Mouse (Mus musculus): ENCODE data around the gene Cdh22. TPM values are rescaled to one million over a fixed set of nuclear protein-coding genes. Genes with fewer than 3 reads are reported as not detected.

Gene Cdh22
- polyA plus RNA-seq, 1 experiment from 2014 or later = not detected

GRCm38 (mm10) chr2:165129189-165129588, 105.5 kb downstream of the Cdh22 start:
- 53% methylated on average over 4 of the region's 4 CpGs for WGBS (ENCODE audit: insufficient replicate concordance)

DNA sequence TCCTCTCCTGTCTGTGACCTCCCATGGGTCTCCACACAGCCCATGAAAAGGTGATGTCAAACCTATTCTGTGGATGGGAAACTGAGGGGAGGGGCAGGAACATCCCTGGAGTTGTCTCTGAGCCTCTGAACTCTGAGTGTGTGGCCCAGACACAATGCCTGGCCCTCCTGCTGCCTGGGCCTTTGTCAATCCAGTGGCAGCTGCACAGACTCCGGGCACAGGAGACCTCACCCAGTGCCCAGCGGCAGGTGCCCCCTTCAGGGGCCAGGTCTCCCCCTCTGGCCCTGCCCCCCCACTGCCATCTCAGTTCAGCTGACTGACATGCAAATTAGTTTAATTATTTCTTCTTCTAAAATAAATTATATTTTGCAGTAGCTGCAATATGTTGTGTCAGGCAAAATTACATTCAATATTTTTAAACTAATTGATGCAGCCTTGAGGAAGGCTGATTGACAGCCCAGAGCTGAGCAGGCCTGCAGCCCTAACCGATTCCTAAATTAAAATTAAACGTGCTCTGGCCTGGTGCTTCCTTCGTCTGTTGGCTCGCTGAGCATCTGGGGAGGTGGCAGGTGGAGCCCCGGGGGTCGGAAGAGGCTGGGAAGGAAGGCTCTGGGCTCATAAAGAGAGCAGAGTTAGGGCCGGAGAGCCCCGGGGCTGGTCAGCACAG, 107.6 kb downstream of the Cdh22 start:
- no peak overlapping the region for H3K4me3 ChIP-seq (ENCODE audit: low read depth, low read length)
- no peaks in the 10 kb centered on the region for H3K9me3 ChIP-seq (replicated peaks; ENCODE audit: control insufficient read depth, low read length)
- H3K27me3 ChIP-seq (ENCODE audit: control insufficient read depth, insufficient read depth, low read depth, low read length) = no peaks in the 10 kb centered on the region
- 41% methylated on average over 10 of the region's 10 CpGs for WGBS (ENCODE audit: insufficient replicate concordance)
- no peak for ATAC-seq (ENCODE audit: low read depth)
- no peak overlapping the region for H3K9ac ChIP-seq (ENCODE audit: low read depth, low read length)
- H3K27ac ChIP-seq (ENCODE audit: low read length) = no peak overlapping the region
- no peaks in the 10 kb centered on the region for H3K36me3 ChIP-seq (ENCODE audit: control insufficient read depth, insufficient read depth)
- no peak overlapping the region for H3K4me2 ChIP-seq (ENCODE audit: low read depth, low read length)
- no peaks in the 10 kb centered on the region for H3K4me1 ChIP-seq (ENCODE audit: control insufficient read depth, low read depth, low read length)

More at GRCm38 (mm10) chr2:165129189-165129588, 105.5 kb downstream of the Cdh22 start:
- Histone ChIP-seq H3K27ac (ENCODE audit: low read length) (no peak overlapping the region), H3K9ac (ENCODE audit: low read depth, low read length) (no peak overlapping the region), H3K9me3 (replicated peaks; ENCODE audit: control insufficient read depth, low read length) (no peaks in the 10 kb centered on the region), H3K36me3 (ENCODE audit: control insufficient read depth, insufficient read depth) (no peaks in the 10 kb centered on the region), H3K27me3 (ENCODE audit: control insufficient read depth, insufficient read depth, low read depth, low read length) (no peaks in the 10 kb centered on the region), H3K4me3 (ENCODE audit: low read depth, low read length) (no peak overlapping the region), H3K4me1 (ENCODE audit: control insufficient read depth, low read depth, low read length) (no peaks in the 10 kb centered on the region), H3K4me2 (ENCODE audit: low read depth, low read length) (no peak overlapping the region)
- ATAC-seq (ENCODE audit: low read depth) = no peak

DNA sequence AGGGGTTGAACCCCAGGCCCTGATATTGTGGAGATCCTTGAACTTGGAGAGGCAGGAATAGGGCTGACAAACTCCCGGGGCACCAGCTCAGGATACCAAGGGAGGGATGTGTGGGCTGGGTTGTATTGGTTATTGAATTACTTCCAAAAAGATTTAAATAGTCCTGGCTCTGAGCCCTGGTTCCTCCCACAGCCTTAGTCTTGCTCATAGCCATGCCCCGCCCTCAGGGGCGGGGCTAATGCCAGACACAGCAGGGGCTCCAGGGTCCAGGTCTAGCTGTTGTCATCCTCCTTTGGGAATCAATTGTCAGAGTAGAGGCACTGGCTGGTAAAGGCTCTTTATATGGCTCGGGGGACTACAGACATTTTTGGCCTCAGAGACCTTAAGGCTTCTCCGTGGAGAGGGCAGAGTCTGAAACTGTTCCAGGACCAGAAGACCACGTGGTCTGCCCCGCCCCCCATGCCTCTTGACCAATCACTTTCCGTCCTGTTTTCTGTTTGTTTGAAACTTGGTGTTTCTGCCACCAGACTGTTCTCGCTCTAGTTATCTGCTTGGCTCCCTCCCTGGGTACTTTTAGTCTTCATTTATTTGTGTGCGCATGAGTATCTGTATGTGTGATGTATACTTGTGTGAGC, 113.3 kb downstream of the Cdh22 start:
- peaks cover 1% of the 10 kb centered on the region for H3K27me3 ChIP-seq (ENCODE audit: control insufficient read depth, insufficient read depth, low read depth, low read length)
- no peak overlapping the region for H3K4me3 ChIP-seq (ENCODE audit: low read depth, low read length)
- H3K4me1 ChIP-seq (ENCODE audit: control insufficient read depth, low read depth, low read length) = no peaks in the 10 kb centered on the region
- 21% methylated on average over 10 of the region's 10 CpGs for WGBS (ENCODE audit: insufficient replicate concordance)
- H3K4me2 ChIP-seq (ENCODE audit: low read depth, low read length) = no peak overlapping the region
- no peak overlapping the region for H3K27ac ChIP-seq (ENCODE audit: low read length)
- no peaks in the 10 kb centered on the region for H3K9me3 ChIP-seq (replicated peaks; ENCODE audit: control insufficient read depth, low read length)
- ATAC-seq (ENCODE audit: low read depth) = no peak
- no peak overlapping the region for H3K9ac ChIP-seq (ENCODE audit: low read depth, low read length)
- H3K36me3 ChIP-seq (ENCODE audit: control insufficient read depth, insufficient read depth) = no peaks in the 10 kb centered on the region

DNA sequence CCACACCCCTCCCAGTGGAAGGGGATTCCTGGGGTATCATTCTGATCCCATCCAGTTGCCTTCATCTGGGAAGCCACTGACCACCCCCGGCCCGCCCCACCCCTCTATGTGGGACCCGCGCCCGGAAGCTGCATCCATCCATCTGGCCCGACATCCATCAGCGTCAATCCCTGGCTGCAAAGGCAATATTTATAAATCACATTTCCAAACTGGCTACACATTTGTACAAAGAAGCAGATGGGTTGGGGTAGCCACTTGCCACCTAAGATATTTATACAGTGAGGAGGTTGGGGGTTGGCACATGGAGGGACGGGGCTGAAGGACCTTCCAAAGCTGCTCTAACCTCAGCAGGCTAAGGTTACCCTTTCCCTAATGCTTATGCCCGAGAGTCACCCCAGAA, 113.9 kb downstream of the Cdh22 start:
- H3K27ac ChIP-seq (ENCODE audit: low read length) = no peak overlapping the region
- no peak for ATAC-seq (ENCODE audit: low read depth)
- H3K4me1 ChIP-seq (ENCODE audit: control insufficient read depth, low read depth, low read length) = no peaks in the 10 kb centered on the region
- H3K36me3 ChIP-seq (ENCODE audit: control insufficient read depth, insufficient read depth) = no peaks in the 10 kb centered on the region
- 68% methylated on average over 9 of the region's 9 CpGs for WGBS (ENCODE audit: insufficient replicate concordance)
- H3K27me3 ChIP-seq (ENCODE audit: control insufficient read depth, insufficient read depth, low read depth, low read length) = peaks cover 3% of the 10 kb centered on the region
- H3K4me3 ChIP-seq (ENCODE audit: low read depth, low read length) = no peak overlapping the region
- no peak overlapping the region for H3K4me2 ChIP-seq (ENCODE audit: low read depth, low read length)
- H3K9me3 ChIP-seq (replicated peaks; ENCODE audit: control insufficient read depth, low read length) = no peaks in the 10 kb centered on the region
- H3K9ac ChIP-seq (ENCODE audit: low read depth, low read length) = no peak overlapping the region

DNA sequence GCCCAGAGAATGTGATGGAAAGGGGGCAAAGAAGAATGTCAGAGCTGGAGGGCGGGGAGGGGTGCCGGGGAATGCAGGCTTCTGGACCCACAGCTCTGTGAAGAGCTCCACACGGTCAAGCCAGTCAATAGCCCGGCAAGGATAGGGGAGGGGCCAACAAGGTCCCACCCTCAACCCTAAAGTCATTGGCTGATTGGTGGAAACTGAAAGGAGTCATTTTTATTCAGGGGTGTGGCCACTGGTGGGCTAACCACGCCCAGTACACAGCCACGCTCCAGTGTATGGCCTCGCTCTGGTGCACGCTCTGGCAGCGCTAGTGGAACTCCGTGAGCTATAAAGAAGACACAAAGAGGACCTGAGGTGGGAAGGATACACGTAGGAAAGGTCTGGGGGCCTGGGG, 120.9 kb downstream of the Cdh22 start:
- ATAC-seq (ENCODE audit: low read depth) = no peak
- H3K9ac ChIP-seq (ENCODE audit: low read depth, low read length) = no peak overlapping the region
- H3K36me3 ChIP-seq (ENCODE audit: control insufficient read depth, insufficient read depth) = no peaks in the 10 kb centered on the region
- H3K27me3 ChIP-seq (ENCODE audit: control insufficient read depth, insufficient read depth, low read depth, low read length) = peaks cover 47% of the 10 kb centered on the region
- H3K27ac ChIP-seq (ENCODE audit: low read length) = no peak overlapping the region
- H3K9me3 ChIP-seq (replicated peaks; ENCODE audit: control insufficient read depth, low read length) = no peaks in the 10 kb centered on the region
- 12% methylated on average over 11 of the region's 11 CpGs for WGBS (ENCODE audit: insufficient replicate concordance)
- no peak overlapping the region for H3K4me2 ChIP-seq (ENCODE audit: low read depth, low read length)
- no peaks in the 10 kb centered on the region for H3K4me1 ChIP-seq (ENCODE audit: control insufficient read depth, low read depth, low read length)
- no peak overlapping the region for H3K4me3 ChIP-seq (ENCODE audit: low read depth, low read length)

DNA sequence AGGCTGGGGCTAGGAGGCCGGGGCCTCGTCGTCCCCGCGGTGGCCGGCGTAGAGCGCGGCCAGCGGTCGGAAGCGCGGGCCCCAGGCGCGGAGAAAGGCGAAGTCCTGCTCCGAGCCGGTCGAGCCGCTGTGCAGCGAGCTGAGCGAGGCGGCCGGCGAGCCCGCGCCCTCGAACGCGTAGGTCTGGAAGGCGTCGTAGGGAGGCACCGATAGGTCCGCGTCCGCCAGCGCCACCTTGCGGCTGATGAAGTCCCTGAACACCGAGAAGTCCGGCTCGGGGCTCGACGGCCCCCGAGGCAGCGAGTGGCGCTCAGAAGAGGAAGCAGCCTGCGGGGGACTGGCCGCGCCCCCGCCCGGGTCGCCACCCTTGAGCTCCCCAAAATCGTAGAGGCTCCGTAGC, 122.5 kb downstream of the Cdh22 start:
- H3K27me3 ChIP-seq (ENCODE audit: control insufficient read depth, insufficient read depth, low read depth, low read length) = peaks cover 54% of the 10 kb centered on the region
- no peaks in the 10 kb centered on the region for H3K36me3 ChIP-seq (ENCODE audit: control insufficient read depth, insufficient read depth)
- H3K4me2 ChIP-seq (ENCODE audit: low read depth, low read length) = no peak overlapping the region

DNA sequence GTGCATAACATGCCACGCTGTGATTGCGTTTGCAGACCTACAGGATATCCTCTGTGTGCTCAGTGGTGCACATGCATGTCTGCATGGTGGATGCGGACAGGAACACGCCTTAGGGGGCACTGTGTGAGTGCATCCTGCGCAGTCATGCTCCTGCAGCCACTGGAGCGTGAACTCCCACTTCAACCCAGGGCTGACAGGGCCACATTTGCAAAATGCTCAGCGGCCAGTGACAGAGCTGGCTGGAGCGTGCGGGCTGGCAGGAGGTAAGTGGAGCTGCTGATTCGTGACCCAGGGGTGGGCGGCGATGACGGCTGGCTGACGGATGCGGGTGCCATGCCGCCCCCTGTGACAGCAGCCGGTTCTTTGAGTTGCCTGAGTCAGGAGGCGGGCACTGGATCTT, 128.1 kb downstream of the Cdh22 start:
- no peaks in the 10 kb centered on the region for H3K4me1 ChIP-seq (ENCODE audit: control insufficient read depth, low read depth, low read length)
- H3K27ac ChIP-seq (ENCODE audit: low read length) = no peak overlapping the region
- H3K4me3 ChIP-seq (ENCODE audit: low read depth, low read length) = no peak overlapping the region
- no peak for ATAC-seq (ENCODE audit: low read depth)
- 27% methylated on average over 18 of the region's 18 CpGs for WGBS (ENCODE audit: insufficient replicate concordance)
- H3K36me3 ChIP-seq (ENCODE audit: control insufficient read depth, insufficient read depth) = no peaks in the 10 kb centered on the region
- H3K27me3 ChIP-seq (ENCODE audit: control insufficient read depth, insufficient read depth, low read depth, low read length) = peaks cover 34% of the 10 kb centered on the region
- H3K4me2 ChIP-seq (ENCODE audit: low read depth, low read length) = no peak overlapping the region
- no peaks in the 10 kb centered on the region for H3K9me3 ChIP-seq (replicated peaks; ENCODE audit: control insufficient read depth, low read length)
- no peak overlapping the region for H3K9ac ChIP-seq (ENCODE audit: low read depth, low read length)

More for the DNA sequence above, 122.5 kb downstream of the Cdh22 start:
- no peaks in the 10 kb centered on the region for H3K9me3 ChIP-seq (replicated peaks; ENCODE audit: control insufficient read depth, low read length)
- WGBS (ENCODE audit: insufficient replicate concordance) = under 1% methylated on average over 51 of the region's 54 CpGs
- ATAC-seq (ENCODE audit: low read depth) = peak; percentile 54
- no peaks in the 10 kb centered on the region for H3K4me1 ChIP-seq (ENCODE audit: control insufficient read depth, low read depth, low read length)
- no peak overlapping the region for H3K9ac ChIP-seq (ENCODE audit: low read depth, low read length)
- no peak overlapping the region for H3K27ac ChIP-seq (ENCODE audit: low read length)
- H3K4me3 ChIP-seq (ENCODE audit: low read depth, low read length) = no peak overlapping the region

DNA sequence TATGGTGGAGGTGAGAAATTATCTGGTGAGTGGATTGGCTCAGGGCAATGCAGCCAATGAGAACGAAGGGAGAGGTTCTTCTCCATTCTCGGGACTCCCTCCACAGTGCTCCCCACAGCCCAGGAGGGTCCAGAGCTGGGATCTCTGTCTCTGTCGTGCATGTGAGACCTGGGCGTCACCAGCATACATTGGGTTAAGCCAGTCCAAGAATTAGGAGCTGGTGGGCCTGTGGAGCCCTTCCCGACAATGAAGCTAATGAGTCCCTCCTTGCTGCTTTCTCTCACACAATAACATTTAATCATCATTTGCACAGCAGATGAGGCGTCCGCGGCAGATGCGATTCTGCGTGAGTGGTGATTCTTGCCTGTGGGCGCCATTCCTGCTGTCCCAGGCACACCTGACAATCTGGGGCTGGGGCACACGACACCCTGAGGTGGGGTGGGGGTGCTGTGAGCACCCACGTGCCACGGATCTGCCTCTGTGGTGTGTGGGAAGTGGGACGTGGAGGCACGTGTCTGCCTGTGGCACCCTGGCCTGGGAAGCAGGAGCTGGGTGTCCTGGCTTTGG, 129.1 kb downstream of the Cdh22 start:
- 56% methylated on average over 16 of the region's 16 CpGs for WGBS (ENCODE audit: insufficient replicate concordance)
- no peak for ATAC-seq (ENCODE audit: low read depth)
- Histone ChIP-seq H3K9ac (ENCODE audit: low read depth, low read length) (no peak overlapping the region), H3K4me1 (ENCODE audit: control insufficient read depth, low read depth, low read length) (no peaks in the 10 kb centered on the region), H3K27ac (ENCODE audit: low read length) (no peak overlapping the region), H3K9me3 (replicated peaks; ENCODE audit: control insufficient read depth, low read length) (no peaks in the 10 kb centered on the region), H3K4me2 (ENCODE audit: low read depth, low read length) (no peak overlapping the region), H3K27me3 (ENCODE audit: control insufficient read depth, insufficient read depth, low read depth, low read length) (peaks cover 24% of the 10 kb centered on the region), H3K4me3 (ENCODE audit: low read depth, low read length) (no peak overlapping the region), H3K36me3 (ENCODE audit: control insufficient read depth, insufficient read depth) (no peaks in the 10 kb centered on the region)

DNA sequence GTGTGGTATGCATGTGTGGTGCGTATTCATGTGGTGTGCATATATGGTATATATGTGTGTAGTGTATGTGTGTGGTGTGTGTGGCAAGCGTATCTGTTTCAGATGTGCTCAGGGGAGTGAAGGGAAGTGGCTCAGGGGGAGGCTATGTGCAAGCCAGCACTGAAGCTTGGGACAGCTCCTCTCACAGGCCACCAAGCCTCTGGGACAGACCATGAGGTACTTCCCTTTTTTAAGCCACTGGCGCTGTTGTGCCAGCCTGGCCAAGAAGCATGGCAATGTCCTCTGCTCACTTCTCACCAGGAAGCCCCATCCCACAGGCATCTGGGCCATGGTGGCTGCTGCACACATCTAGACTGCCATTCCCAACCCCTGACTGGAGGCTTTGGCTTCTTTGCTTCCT, 131.7 kb downstream of the Cdh22 start:
- Histone ChIP-seq H3K27me3 (ENCODE audit: control insufficient read depth, insufficient read depth, low read depth, low read length) (peaks cover 6% of the 10 kb centered on the region), H3K9me3 (replicated peaks; ENCODE audit: control insufficient read depth, low read length) (no peaks in the 10 kb centered on the region), H3K9ac (ENCODE audit: low read depth, low read length) (no peak overlapping the region), H3K4me3 (ENCODE audit: low read depth, low read length) (no peak overlapping the region), H3K4me1 (ENCODE audit: control insufficient read depth, low read depth, low read length) (no peaks in the 10 kb centered on the region), H3K36me3 (ENCODE audit: control insufficient read depth, insufficient read depth) (no peaks in the 10 kb centered on the region), H3K27ac (ENCODE audit: low read length) (no peak overlapping the region), H3K4me2 (ENCODE audit: low read depth, low read length) (no peak overlapping the region)
- ATAC-seq (ENCODE audit: low read depth) = no peak
- 34% methylated on average over 3 of the region's 3 CpGs for WGBS (ENCODE audit: insufficient replicate concordance)
